Mouse (Mus musculus): ENCODE results near the gene Hddc3. TPM values are rescaled to one million over a fixed set of nuclear protein-coding genes. Genes with fewer than 3 reads are reported as not detected.

Hddc3 gene
- polyA plus RNA-seq, 2 experiments = 23.8 to 50.4 TPM

- WGBS = 59% methylated on average over 3 of the region's 3 CpGs
- no peaks in the 10 kb centered on the region for H3K27me3 ChIP-seq (ENCODE audit: control insufficient read depth, insufficient read depth, low read length)
- no peak for TF ChIP-seq POLR2A (IDR thresholded peaks at IDR 0.05; ENCODE audit: borderline replicate concordance, extremely low read depth, insufficient read depth, insufficient read length)
These were observed 31.4 kb downstream of the Hddc3 start for GRCm38 (mm10) chr7:80374280-80374679.

DNA sequence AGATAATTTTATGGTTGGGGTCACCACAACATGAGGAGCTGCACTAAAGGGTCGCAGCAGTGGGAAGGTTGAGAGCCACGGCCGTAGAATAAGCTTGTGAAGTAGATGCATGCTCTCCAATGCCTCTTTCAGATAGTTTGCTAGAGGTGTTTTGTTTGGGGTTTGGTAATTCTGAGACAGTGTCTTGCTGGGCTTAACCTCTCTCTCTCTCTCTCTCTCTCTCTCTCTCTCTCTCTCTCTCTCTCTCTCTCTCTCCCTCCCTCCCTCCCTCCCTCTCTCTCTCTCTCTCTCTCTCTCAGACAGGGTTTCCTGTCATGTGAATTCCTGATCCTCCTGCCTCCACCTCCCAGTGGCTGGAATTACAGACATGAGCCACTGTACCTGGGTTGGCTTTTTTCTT is 31.8 kb downstream of the Hddc3 start:
- ATAC-seq (ENCODE audit: low FRiP score, low read depth) (no peak), DNase-seq (ENCODE audit: low spot score) (no peak)
- Histone ChIP-seq H3K27me3 (ENCODE audit: control insufficient read depth, insufficient read depth, low read length) (no peaks in the 10 kb centered on the region), H3K4me2 (replicated peaks; ENCODE audit: low read depth, low read length, severe bottlenecking) (no peak overlapping the region), H3K9me3 (ENCODE audit: control insufficient read depth, low read length) (no peaks in the 10 kb centered on the region), H3K27ac (replicated peaks; ENCODE audit: low read depth, low read length) (no peak overlapping the region), H3K36me3 (ENCODE audit: control insufficient read depth, insufficient read depth, low read length) (peaks cover 18% of the 10 kb centered on the region), H3K4me3 (replicated peaks; ENCODE audit: low read length) (no peak overlapping the region), H3K9ac (ENCODE audit: low read depth, low read length, severe bottlenecking) (no peak overlapping the region), H3K4me1 (ENCODE audit: control insufficient read depth, insufficient read depth, low read length) (peaks cover 4% of the 10 kb centered on the region)
- TF ChIP-seq POLR2A (IDR thresholded peaks at IDR 0.05; ENCODE audit: borderline replicate concordance, extremely low read depth, insufficient read depth, insufficient read length) = no peak
- WGBS = 93% methylated on average over 3 of the region's 3 CpGs

More at GRCm38 (mm10) chr7:80374280-80374679, 31.4 kb downstream of the Hddc3 start:
- ATAC-seq (ENCODE audit: low FRiP score, low read depth) = no peak
- Histone ChIP-seq H3K4me1 (ENCODE audit: control insufficient read depth, insufficient read depth, low read length) (peaks cover 9% of the 10 kb centered on the region), H3K9ac (ENCODE audit: low read depth, low read length, severe bottlenecking) (no peak overlapping the region), H3K27ac (replicated peaks; ENCODE audit: low read depth, low read length) (no peak overlapping the region), H3K36me3 (ENCODE audit: control insufficient read depth, insufficient read depth, low read length) (peaks cover 13% of the 10 kb centered on the region), H3K4me2 (replicated peaks; ENCODE audit: low read depth, low read length, severe bottlenecking) (no peak overlapping the region), H3K4me3 (replicated peaks; ENCODE audit: low read length) (no peak overlapping the region), H3K9me3 (ENCODE audit: control insufficient read depth, low read length) (no peaks in the 10 kb centered on the region)
- no peak for DNase-seq (ENCODE audit: low spot score)

DNA sequence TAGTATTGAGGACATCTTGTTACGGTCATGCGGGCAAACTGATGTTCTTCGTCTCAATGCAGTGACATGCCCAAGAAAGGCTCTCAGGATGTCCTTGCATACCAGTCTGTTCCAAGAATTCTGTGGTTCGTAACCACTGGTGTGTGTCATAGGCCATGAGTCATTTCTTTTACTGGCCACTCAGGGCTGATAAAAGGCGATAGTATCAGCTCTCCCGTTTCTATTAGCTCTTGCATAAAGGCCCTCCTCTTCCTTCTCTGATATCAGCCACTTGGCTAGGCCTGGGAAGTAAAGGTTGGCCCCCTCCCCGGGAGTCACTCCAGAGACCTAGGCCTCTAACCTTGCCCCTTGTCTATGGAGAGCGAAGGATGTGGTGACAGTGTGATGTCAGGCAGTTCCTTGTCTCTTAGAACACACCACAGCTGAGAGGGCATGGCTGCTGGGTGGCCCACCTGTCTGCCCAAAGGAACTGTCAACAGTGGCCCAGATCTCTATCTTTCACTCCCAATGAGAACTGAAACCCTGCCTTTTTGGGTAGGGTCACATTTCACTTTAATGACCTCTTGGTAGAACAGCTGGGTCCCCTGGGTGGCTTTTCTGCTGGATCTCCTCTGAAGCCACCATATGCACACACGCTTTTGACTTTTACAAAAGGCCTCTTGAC is 32.6 kb downstream of the Hddc3 start:
- no peaks in the 10 kb centered on the region for H3K27me3 ChIP-seq (ENCODE audit: control insufficient read depth, insufficient read depth, low read length)
- H3K4me1 ChIP-seq (ENCODE audit: control insufficient read depth, insufficient read depth, low read length) = no peaks in the 10 kb centered on the region
- WGBS = 77% methylated on average over 9 of the region's 9 CpGs
- H3K4me2 ChIP-seq (replicated peaks; ENCODE audit: low read depth, low read length, severe bottlenecking) = no peak overlapping the region
- no peak overlapping the region for H3K27ac ChIP-seq (replicated peaks; ENCODE audit: low read depth, low read length)
- H3K9me3 ChIP-seq (ENCODE audit: control insufficient read depth, low read length) = no peaks in the 10 kb centered on the region
- no peak overlapping the region for H3K9ac ChIP-seq (ENCODE audit: low read depth, low read length, severe bottlenecking)
- no peak for TF ChIP-seq POLR2A (IDR thresholded peaks at IDR 0.05; ENCODE audit: borderline replicate concordance, extremely low read depth, insufficient read depth, insufficient read length)
- peaks cover 22% of the 10 kb centered on the region for H3K36me3 ChIP-seq (ENCODE audit: control insufficient read depth, insufficient read depth, low read length)
- ATAC-seq (ENCODE audit: low FRiP score, low read depth) (no peak), DNase-seq (ENCODE audit: low spot score) (no peak)
- no peak overlapping the region for H3K4me3 ChIP-seq (replicated peaks; ENCODE audit: low read length)

DNA sequence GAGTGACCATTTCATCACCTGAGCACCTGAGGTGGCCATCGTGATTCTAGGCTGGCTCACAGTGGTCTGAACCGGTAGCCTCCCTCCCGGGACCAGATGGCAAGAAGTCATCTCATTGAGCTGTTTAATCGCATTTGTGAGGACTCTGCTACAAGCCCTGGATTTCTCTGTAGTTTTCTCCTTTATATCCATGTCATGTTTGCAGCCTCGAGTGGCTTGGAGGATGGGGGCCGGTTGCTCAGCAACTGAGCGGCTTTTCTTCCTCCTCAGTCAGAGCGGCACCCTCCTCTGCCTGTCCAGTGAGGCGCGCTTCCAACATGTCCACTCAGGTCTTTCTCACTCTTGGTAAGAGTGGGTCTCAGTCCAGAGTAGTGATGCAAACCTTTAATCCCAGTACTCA is 33.3 kb downstream of the Hddc3 start:
- no peaks in the 10 kb centered on the region for H3K4me1 ChIP-seq (ENCODE audit: control insufficient read depth, insufficient read depth, low read length)
- H3K27ac ChIP-seq (replicated peaks; ENCODE audit: low read depth, low read length) = no peak overlapping the region
- no peak for TF ChIP-seq POLR2A (IDR thresholded peaks at IDR 0.05; ENCODE audit: borderline replicate concordance, extremely low read depth, insufficient read depth, insufficient read length)
- H3K9ac ChIP-seq (ENCODE audit: low read depth, low read length, severe bottlenecking) = no peak overlapping the region
- WGBS = 86% methylated on average over 10 of the region's 10 CpGs
- DNase-seq (ENCODE audit: low spot score) (no peak), ATAC-seq (ENCODE audit: low FRiP score, low read depth) (no peak)
- no peak overlapping the region for H3K4me3 ChIP-seq (replicated peaks; ENCODE audit: low read length)
- no peak overlapping the region for H3K4me2 ChIP-seq (replicated peaks; ENCODE audit: low read depth, low read length, severe bottlenecking)
- H3K9me3 ChIP-seq (ENCODE audit: control insufficient read depth, low read length) = no peaks in the 10 kb centered on the region
- H3K36me3 ChIP-seq (ENCODE audit: control insufficient read depth, insufficient read depth, low read length) = peaks cover 25% of the 10 kb centered on the region
- H3K27me3 ChIP-seq (ENCODE audit: control insufficient read depth, insufficient read depth, low read length) = no peaks in the 10 kb centered on the region

GRCm38 (mm10) chr7:80377471-80377870 is 34.6 kb downstream of the Hddc3 start:
- Histone ChIP-seq H3K36me3 (ENCODE audit: control insufficient read depth, insufficient read depth, low read length) (peaks cover 32% of the 10 kb centered on the region), H3K9ac (ENCODE audit: low read depth, low read length, severe bottlenecking) (no peak overlapping the region), H3K27ac (replicated peaks; ENCODE audit: low read depth, low read length) (no peak overlapping the region), H3K4me1 (ENCODE audit: control insufficient read depth, insufficient read depth, low read length) (no peaks in the 10 kb centered on the region), H3K4me2 (replicated peaks; ENCODE audit: low read depth, low read length, severe bottlenecking) (no peak overlapping the region), H3K9me3 (ENCODE audit: control insufficient read depth, low read length) (no peaks in the 10 kb centered on the region), H3K27me3 (ENCODE audit: control insufficient read depth, insufficient read depth, low read length) (no peaks in the 10 kb centered on the region), H3K4me3 (replicated peaks; ENCODE audit: low read length) (no peak overlapping the region)
- 36% methylated on average over 6 of the region's 6 CpGs for WGBS
- ATAC-seq (ENCODE audit: low FRiP score, low read depth) (no peak), DNase-seq (ENCODE audit: low spot score) (no peak)
- no peak for TF ChIP-seq POLR2A (IDR thresholded peaks at IDR 0.05; ENCODE audit: borderline replicate concordance, extremely low read depth, insufficient read depth, insufficient read length)

Data from limb, embryonic 14.5 days (tissue).